ENCODE assay signal across 28 mouse cellular contexts in genomic region chr2:59843156-59843555, GRCm38 (mm10). TPM values are rescaled to one million over a fixed set of nuclear protein-coding genes. Genes with fewer than 3 reads are reported as not detected.
A peak's percentile ranks its signal among the peaks of the same experiment; 100 is the strongest.
DNase-seq lines count a peak whose midpoint lies in the region; ATAC-seq and TF ChIP-seq lines count a peak whose summit lies in the region.
"Had no signal": no experiment of that assay in that cellular context is flagged by ENCODE, and none has a peak within 500 bp of the region (broad histone marks: within the 10 kb centered on the region; RNA-seq: fewer than 3 reads in every experiment).

No protein-coding gene starts in this region.

- peaks cover 35% of the 10 kb centered on the region for H3K4me1 ChIP-seq in heart, embryonic 10.5 days
- peaks cover 16% of the 10 kb centered on the region for H3K4me1 ChIP-seq in heart, embryonic 11.5 days (ENCODE audit: control insufficient read depth, insufficient read depth, low read length)
- H3K4me1 ChIP-seq in testis, adult 2 months (ENCODE audit: control insufficient read depth, insufficient read depth, low read length), result peaks cover 21% of the 10 kb centered on the region
- H3K4me1 ChIP-seq in MEL (ENCODE audit: control insufficient read depth in 1 of 2, insufficient read depth in 2 of 2, low read length in 2 of 2), result peaks cover 2 to 9% of the 10 kb centered on the region in 2 experiments; a peak in 2 of 4 replicates
- peaks cover 20% of the 10 kb centered on the region for H3K4me1 ChIP-seq in small intestine, adult 2 months (ENCODE audit: control insufficient read depth, insufficient read depth, insufficient read length, low read length)

- peak overlapping the region; percentile 76; the same call in 1 of the 2 replicates for H3K27ac ChIP-seq in heart, embryonic 10.5 days
- no peak overlapping the region for H3K27ac ChIP-seq in heart, embryonic 11.5 days (ENCODE audit: low read depth, low read length)
- no peak overlapping the region for H3K27ac ChIP-seq in testis, adult 2 months (ENCODE audit: control insufficient read depth, insufficient read depth, low read depth, low read length)
- H3K27ac ChIP-seq in MEL (ENCODE audit: control insufficient read depth, low read depth, low read length), result peak overlapping the region; percentile 72
- peak overlapping the region; percentile 79 for H3K27ac ChIP-seq in small intestine, adult 2 months (ENCODE audit: insufficient read depth, low read depth, low read length)
- H3K27ac ChIP-seq: hindbrain, embryonic 12.5 days; hindbrain, postnatal 0 days; intestine, embryonic 15.5 days; limb, embryonic 10.5 days; limb, embryonic 15.5 days; liver, embryonic 14.5 days; midbrain, embryonic 15.5 days; neural tube, embryonic 15.5 days had no signal

- whole genome bisulfite sequencing in heart, embryonic 10.5 days, result 84% methylated on average over 21 of the region's 21 CpGs
- 80% methylated on average over 21 of the region's 21 CpGs for WGBS in heart, embryonic 11.5 days (ENCODE audit: insufficient replicate concordance)
- WGBS in small intestine, adult 2 months, result 95% methylated on average over 21 of the region's 21 CpGs

- H3K36me3 ChIP-seq in heart, embryonic 10.5 days, result peaks cover 69% of the 10 kb centered on the region
- peaks cover 24% of the 10 kb centered on the region for H3K36me3 ChIP-seq in heart, embryonic 11.5 days (ENCODE audit: control insufficient read depth, insufficient read depth, low read length)
- H3K36me3 ChIP-seq in testis, adult 2 months (ENCODE audit: control insufficient read depth, insufficient read depth, low read length), result no peaks in the 10 kb centered on the region
- no peaks in the 10 kb centered on the region; a peak in 2 of 4 replicates for H3K36me3 ChIP-seq in MEL (ENCODE audit: control insufficient read depth in 1 of 2, insufficient read depth in 2 of 2, low read length in 2 of 2)
- H3K36me3 ChIP-seq in small intestine, adult 2 months (ENCODE audit: control insufficient read depth, insufficient read depth, low read length), result peaks cover 23% of the 10 kb centered on the region
- H3K36me3 ChIP-seq: midbrain, embryonic 15.5 days had no signal

- TF ChIP-seq EP300 in MEL (IDR thresholded peaks at IDR 0.05; ENCODE audit: low read depth in 1 of 2, low read length in 2 of 2), result no peak

- no peaks in the 10 kb centered on the region for H3K9me3 ChIP-seq in heart, embryonic 10.5 days
- H3K9me3 ChIP-seq in heart, embryonic 11.5 days (replicated peaks; ENCODE audit: control insufficient read depth, low read length), result no peaks in the 10 kb centered on the region
- no peaks in the 10 kb centered on the region for H3K9me3 ChIP-seq in MEL (replicated peaks; ENCODE audit: insufficient read depth, low read length)
- H3K9me3 ChIP-seq: heart, embryonic 15.5 days; hindbrain, embryonic 12.5 days; intestine, embryonic 15.5 days; limb, embryonic 10.5 days; limb, embryonic 15.5 days; midbrain, embryonic 10.5 days; midbrain, embryonic 15.5 days; neural tube, embryonic 15.5 days had no signal

- TF ChIP-seq CTCF in testis, adult 2 months (IDR thresholded peaks at IDR 0.05; ENCODE audit: control insufficient read depth, insufficient read depth, insufficient replicate concordance, low read depth, low read length), result no peak
- TF ChIP-seq CTCF in MEL (IDR thresholded peaks at IDR 0.05 in 2 of 3, conservative IDR thresholded peaks at IDR 0.05 in 1 of 3; ENCODE audit: control insufficient read depth in 1 of 3, insufficient read depth in 1 of 3, low read depth in 2 of 3, low read length in 3 of 3, poor library complexity in 1 of 3, severe bottlenecking in 1 of 3), result no peak
- TF ChIP-seq CTCF in small intestine, adult 2 months (IDR thresholded peaks at IDR 0.05; ENCODE audit: extremely low read depth, insufficient read length, insufficient replicate concordance, low read depth, low read length), result no peak

- TF ChIP-seq RAD21 in MEL (IDR thresholded peaks at IDR 0.05; ENCODE audit: low read depth, low read length), result no peak

- TF ChIP-seq POLR2A in testis, adult 2 months (IDR thresholded peaks at IDR 0.05; ENCODE audit: control insufficient read depth, low read depth, low read length), result no peak
- no peak for TF ChIP-seq POLR2A in MEL (IDR thresholded peaks at IDR 0.05; ENCODE audit: control insufficient read depth in 1 of 2, insufficient read depth in 1 of 2, low read depth in 1 of 2, low read length in 2 of 2, poor library complexity in 1 of 2)
- TF ChIP-seq POLR2A in small intestine, adult 2 months (IDR thresholded peaks at IDR 0.05; ENCODE audit: low read depth, low read length), result 0 out of 2 replicates have a peak, but pooled peaks have one; percentile 25

- no peak for DNase-seq in heart, embryonic 10.5 days (ENCODE audit: low spot score)
- no peak for DNase-seq in testis, postnatal 10 days (ENCODE audit: low spot score)
- DNase-seq in MEL (ENCODE audit: low read depth, low spot score), result peak; percentile 71
- DNase-seq in urinary bladder, postnatal 4 days (ENCODE audit: low spot score in 2 of 2), result no peak
- DNase-seq: adrenal gland, postnatal 25 days; cerebellum, adult 18-20 months; forebrain, postnatal 0 days; heart, postnatal 36 days; layer of hippocampus, adult 9-11 months; lung, embryonic 14.5 days; lung, postnatal 14 days; right cerebral cortex, postnatal 25 days; spleen, adult 18-20 months had no signal

- no peak overlapping the region for H3K9ac ChIP-seq in heart, embryonic 11.5 days (ENCODE audit: low read depth, low read length)
- peak overlapping the region; percentile 74 for H3K9ac ChIP-seq in MEL (ENCODE audit: control insufficient read depth, low read depth, low read length, poor library complexity, severe bottlenecking)
- H3K9ac ChIP-seq: forebrain, postnatal 0 days; heart, embryonic 15.5 days; hindbrain, embryonic 12.5 days; intestine, embryonic 15.5 days; limb, embryonic 15.5 days; liver, embryonic 14.5 days; lung, embryonic 14.5 days; midbrain, embryonic 15.5 days; neural tube, embryonic 15.5 days had no signal

- H3K4me2 ChIP-seq in heart, embryonic 11.5 days, result no peak overlapping the region
- H3K4me2 ChIP-seq: heart, embryonic 15.5 days; hindbrain, embryonic 12.5 days; intestine, embryonic 15.5 days; limb, embryonic 15.5 days; lung, embryonic 14.5 days; midbrain, embryonic 15.5 days; neural tube, embryonic 15.5 days had no signal

- no peak for ATAC-seq in heart, embryonic 11.5 days (replicated peaks; ENCODE audit: insufficient number of reproducible peaks, low FRiP score, low TSS enrichment)
- no peak for ATAC-seq in activated CD4-positive, CD25-positive, alpha-beta regulatory T cell, adult 4 months
- ATAC-seq: forebrain, postnatal 0 days; hindbrain, postnatal 0 days; midbrain, embryonic 15.5 days had no signal

- H3K79me2 ChIP-seq in MEL (ENCODE audit: control insufficient read depth, insufficient read depth, low read length, poor library complexity), result peaks cover 1% of the 10 kb centered on the region; the same call in 1 of the 2 replicates

- H3K4me3 ChIP-seq in heart, embryonic 10.5 days, result no peak overlapping the region
- no peak overlapping the region for H3K4me3 ChIP-seq in heart, embryonic 11.5 days (ENCODE audit: low read depth, low read length)
- peak overlapping the region; percentile 87 for H3K4me3 ChIP-seq in testis, adult 2 months (ENCODE audit: control insufficient read depth, low read depth, low read length)
- H3K4me3 ChIP-seq in MEL (ENCODE audit: control insufficient read depth in 1 of 2, insufficient read depth in 1 of 2, low read depth in 2 of 2, low read length in 2 of 2), result peak overlapping the region; percentile 66 to 87
- H3K4me3 ChIP-seq in small intestine, adult 2 months (ENCODE audit: low read depth, low read length), result no peak overlapping the region
- H3K4me3 ChIP-seq: erythroblast, embryonic 14.5 days; heart, embryonic 15.5 days; hindbrain, embryonic 12.5 days; intestine, embryonic 15.5 days; limb, embryonic 10.5 days; limb, embryonic 15.5 days; midbrain, embryonic 10.5 days; midbrain, embryonic 15.5 days; neural tube, embryonic 15.5 days had no signal

- no peaks in the 10 kb centered on the region for H3K27me3 ChIP-seq in heart, embryonic 10.5 days (ENCODE audit: insufficient read depth, poor library complexity, severe bottlenecking)
- H3K27me3 ChIP-seq in heart, embryonic 11.5 days (ENCODE audit: control insufficient read depth, insufficient read depth, low read length), result no peaks in the 10 kb centered on the region
- H3K27me3 ChIP-seq in testis, adult 2 months (ENCODE audit: control insufficient read depth, insufficient read depth, low read length), result no peaks in the 10 kb centered on the region
- no peaks in the 10 kb centered on the region for H3K27me3 ChIP-seq in MEL (ENCODE audit: control insufficient read depth in 1 of 2, insufficient read depth in 2 of 2, low read length in 2 of 2)
- H3K27me3 ChIP-seq in small intestine, adult 2 months (ENCODE audit: control insufficient read depth, insufficient read depth, low read length), result no peaks in the 10 kb centered on the region
- H3K27me3 ChIP-seq: heart, embryonic 15.5 days; hindbrain, embryonic 12.5 days; intestine, embryonic 15.5 days; limb, embryonic 15.5 days; midbrain, embryonic 15.5 days; neural tube, embryonic 15.5 days had no signal

TF ChIP-seq in MEL, 35 proteins besides CTCF, POLR2A, EP300 and RAD21 (continues in another document):
- no peak for TF ChIP-seq ZMIZ1 (IDR thresholded peaks at IDR 0.05; ENCODE audit: low read depth, low read length)
- 0 out of 2 replicates have a peak, but pooled peaks have one; percentile 7 for TF ChIP-seq RCOR1 (IDR thresholded peaks at IDR 0.05; ENCODE audit: low read depth, low read length)
- TF ChIP-seq E2F4 (IDR thresholded peaks at IDR 0.05; ENCODE audit: borderline replicate concordance, low read depth, low read length), result 0 out of 2 replicates have a peak, but pooled peaks have one; percentile 6
- no peak for TF ChIP-seq SMC3 (IDR thresholded peaks at IDR 0.05; ENCODE audit: low read depth, low read length)
- no peak for TF ChIP-seq HCFC1 (IDR thresholded peaks at IDR 0.05; ENCODE audit: low read depth, low read length)
- no peak for TF ChIP-seq GATA1 (IDR thresholded peaks at IDR 0.05; ENCODE audit: low read depth, low read length)
- TF ChIP-seq POLR2AphosphoS5 (IDR thresholded peaks at IDR 0.05; ENCODE audit: borderline replicate concordance, low read depth, low read length), result no peak
- TF ChIP-seq MEF2A (IDR thresholded peaks at IDR 0.05; ENCODE audit: extremely low read depth, insufficient replicate concordance, low read depth, low read length, poor library complexity, severe bottlenecking), result no peak
- TF ChIP-seq KAT2A (conservative IDR thresholded peaks at IDR 0.05; ENCODE audit: low read depth, low read length), result no peak

RNA-seq across cellular contexts. Expression of gene Wdsub1, which starts 39.2 kb away (rescaled TPM):
- polyA plus RNA-seq in heart, embryonic 10.5 days (2016; fragmentation: Nextera tagmentation; extraction: Ambion mirVana), result 37.6 and 47.0 TPM in 2 replicates
- 44.5 and 53.8 TPM in 2 replicates for polyA plus RNA-seq in heart, embryonic 11.5 days (2014; fragmentation: Nextera tagmentation; extraction: Ambion mirVana)
- 33.5 and 33.9 TPM in 2 replicates for polyA plus RNA-seq in testis, adult 2 months (2012; rRNA removed)
- total RNA-seq in MEL (2012; rRNA removed), result 16.5 and 19.3 TPM in 2 replicates
- polyA plus RNA-seq in MEL (2012; ENCODE audit: insufficient read depth in 1 of 2, insufficient read length in 2 of 2, low read depth in 1 of 2, low replicate concordance in 2 of 2, missing spikeins in 1 of 2), result 10 to 100 TPM in 1 of 2 experiments, not detected in 1; 19.5 TPM
- 17.5 and 30.4 TPM in 2 replicates for polyA plus RNA-seq in small intestine, adult 2 months (2012; rRNA removed)
- polyA plus RNA-seq in activated CD4-positive, CD25-positive, alpha-beta regulatory T cell, adult 4 months (2017; shearing (Covaris generic)), result 1 to 10 TPM; 3.8 to 4.6 TPM

Comparison
In these comparisons a context has a peak if more than half of its experiments do, and no peak if none do; other contexts are left out.
1. H3K27ac ChIP-seq: peak in heart, embryonic 10.5 days (single experiment), MEL (single experiment) and small intestine, adult 2 months (single experiment); none in heart, embryonic 11.5 days (single experiment) and testis, adult 2 months (single experiment).
2. H3K4me3 ChIP-seq: peak in testis, adult 2 months (single experiment) and MEL (2 of 2); none in heart, embryonic 10.5 days (single experiment), heart, embryonic 11.5 days (single experiment) and small intestine, adult 2 months (single experiment).